ENCODE assay signal across 12 mouse cellular contexts in the genomic region with DNA sequence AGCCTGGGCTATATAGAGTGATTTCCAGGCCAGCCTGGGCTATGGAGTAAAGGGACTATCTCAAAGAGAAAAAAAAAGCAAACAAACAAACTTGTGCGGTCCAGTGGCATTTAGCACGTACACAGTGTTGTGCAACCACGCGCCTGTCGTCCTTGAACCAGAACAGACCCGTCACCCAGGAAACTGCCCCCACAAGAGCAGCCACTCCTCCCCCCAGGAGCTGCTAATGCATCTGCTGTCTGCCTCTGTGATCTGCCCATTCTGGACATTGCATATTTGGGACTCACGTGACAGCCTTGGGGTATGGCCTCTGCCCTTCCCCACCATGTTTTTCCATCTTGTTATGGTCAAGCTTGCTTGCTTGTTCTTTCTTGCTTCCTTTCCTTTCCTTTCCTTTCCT. TPM values are rescaled to one million over a fixed set of nuclear protein-coding genes. Genes with fewer than 3 reads are reported as not detected.
DNase-seq lines count a peak whose midpoint lies in the region; ATAC-seq and TF ChIP-seq lines count a peak whose summit lies in the region.
"Had no signal": no experiment of that assay in that cellular context is flagged by ENCODE, and none has a peak within 500 bp of the region (broad histone marks: within the 10 kb centered on the region; RNA-seq: fewer than 3 reads in every experiment).

No protein-coding gene starts in this region.

- no peak for TF ChIP-seq CTCF in CH12.LX (conservative IDR thresholded peaks at IDR 0.05 in 1 of 2, IDR thresholded peaks at IDR 0.05 in 1 of 2; ENCODE audit: low read depth in 2 of 2, low read length in 2 of 2)
- TF ChIP-seq CTCF in midbrain, postnatal 0 days (IDR thresholded peaks at IDR 0.05), result no peak

- TF ChIP-seq RAD21 in CH12.LX (IDR thresholded peaks at IDR 0.05; ENCODE audit: low read depth, low read length), result no peak

- peak; percentile 65 for ATAC-seq in granulocyte monocyte progenitor cell, adult 5-6 weeks (replicated peaks; ENCODE audit: poor library complexity, severe bottlenecking)
- no peak for ATAC-seq in midbrain, postnatal 0 days (ENCODE audit: low FRiP score)

- TF ChIP-seq POLR2A in CH12.LX (IDR thresholded peaks at IDR 0.05; ENCODE audit: low read depth, low read length), result no peak

- H3K36me3 ChIP-seq in CH12.LX (replicated peaks in 1 of 2; ENCODE audit: control insufficient read depth in 1 of 2, insufficient read depth in 1 of 2, low read length in 1 of 2), result peaks cover 0 to 8% of the 10 kb centered on the region in 2 experiments
- H3K36me3 ChIP-seq in midbrain, postnatal 0 days (ENCODE audit: insufficient read depth, low read length), result no peaks in the 10 kb centered on the region
- H3K36me3 ChIP-seq: forebrain, embryonic 10.5 days; neural tube, embryonic 15.5 days had no signal

- no peaks in the 10 kb centered on the region for H3K27me3 ChIP-seq in CH12.LX (replicated peaks)
- no peaks in the 10 kb centered on the region for H3K27me3 ChIP-seq in midbrain, postnatal 0 days (ENCODE audit: insufficient read depth, low read length)
- H3K27me3 ChIP-seq: neural tube, embryonic 15.5 days had no signal

- in situ Hi-C loops in CH12.LX (cut with MboI; ENCODE audit: low pct_ligation_motif_present, low pct_unique_long_range_greater_than_20kb, low sequenced_read_pairs), result no loop called here

- 63% methylated on average over 7 of the region's 7 CpGs for WGBS in midbrain, postnatal 0 days

- no peak overlapping the region for H3K4me3 ChIP-seq in CH12.LX (replicated peaks in 1 of 3; ENCODE audit: low read depth in 2 of 3, low read length in 2 of 3, poor library complexity in 1 of 3)
- H3K4me3 ChIP-seq in midbrain, postnatal 0 days (ENCODE audit: low read depth, low read length), result no peak overlapping the region
- H3K4me3 ChIP-seq: forebrain, embryonic 10.5 days; neural tube, embryonic 15.5 days had no signal

- peak; percentile 81 for DNase-seq in adrenal gland, adult 2 months
- no peak for DNase-seq in adrenal gland, postnatal 4 days (ENCODE audit: low spot score in 2 of 2)
- no peak for DNase-seq in CH12.LX (ENCODE audit: extremely low read depth)
- DNase-seq in lung, postnatal 36 days, result peak; percentile 75
- DNase-seq in right cerebral cortex, adult 18-20 months, result no peak
- DNase-seq in frontal cortex, postnatal 25 days (ENCODE audit: low spot score in 2 of 2), result no peak
- no peak for DNase-seq in midbrain, postnatal 0 days (ENCODE audit: low spot score)
- DNase-seq: heart, postnatal 4 days; thymus, adult 18-20 months had no signal

- peaks cover 63 to 82% of the 10 kb centered on the region in 2 experiments for H3K4me1 ChIP-seq in CH12.LX (ENCODE audit: control insufficient read depth in 1 of 2, insufficient read depth in 2 of 2)
- H3K4me1 ChIP-seq in midbrain, postnatal 0 days (ENCODE audit: insufficient read depth, low read length), result peaks cover 21% of the 10 kb centered on the region; the same call in 1 of the 2 replicates

- H3K9ac ChIP-seq in CH12.LX (ENCODE audit: insufficient read depth, low read depth), result no peak overlapping the region
- H3K9ac ChIP-seq in midbrain, postnatal 0 days (replicated peaks; ENCODE audit: low read length, poor library complexity, severe bottlenecking), result no peak overlapping the region
- H3K9ac ChIP-seq: neural tube, embryonic 15.5 days had no signal

- dilution Hi-C loops in CH12.LX (cut with MboI; ENCODE audit: extremely low pct_ligation_motif_present, extremely low pct_unique_long_range_greater_than_20kb, low sequenced_read_pairs), result no loop called here

- H3K79me2 ChIP-seq in CH12.LX (replicated peaks; ENCODE audit: control insufficient read depth, extremely low read depth, insufficient read depth, poor library complexity, severe bottlenecking), result peaks cover 37% of the 10 kb centered on the region

- no peak overlapping the region for H3K4me2 ChIP-seq in CH12.LX (ENCODE audit: insufficient read depth, low read depth, poor library complexity, severe bottlenecking)
- no peak overlapping the region for H3K4me2 ChIP-seq in midbrain, postnatal 0 days (ENCODE audit: low read depth, low read length, poor library complexity, severe bottlenecking)
- H3K4me2 ChIP-seq: neural tube, embryonic 15.5 days had no signal

- no peak overlapping the region for H3K27ac ChIP-seq in CH12.LX (ENCODE audit: insufficient read depth, low read depth)
- no peak overlapping the region for H3K27ac ChIP-seq in midbrain, postnatal 0 days (ENCODE audit: low read depth, low read length)
- H3K27ac ChIP-seq: neural tube, embryonic 15.5 days had no signal

- H3K9me3 ChIP-seq in CH12.LX (replicated peaks; ENCODE audit: low read length), result no peaks in the 10 kb centered on the region
- H3K9me3 ChIP-seq in midbrain, postnatal 0 days (ENCODE audit: low read length), result no peaks in the 10 kb centered on the region
- H3K9me3 ChIP-seq: forebrain, embryonic 10.5 days; neural tube, embryonic 15.5 days had no signal

- no peak for TF ChIP-seq EP300 in CH12.LX (IDR thresholded peaks at IDR 0.05; ENCODE audit: low read length)

TF ChIP-seq in CH12.LX, 34 proteins besides CTCF, POLR2A, EP300 and RAD21:
- TF ChIP-seq ETS1 (conservative IDR thresholded peaks at IDR 0.05; ENCODE audit: low read depth, low read length) (no peak), BHLHE40 (IDR thresholded peaks at IDR 0.05; ENCODE audit: low read depth, low read length) (peak; percentile 56)

RNA-seq across cellular contexts. Expression of a gene that starts 59.9 kb away (rescaled TPM):
- 1 to 10 TPM; 3.8 to 5.7 TPM for total RNA-seq in adrenal gland, adult 2 months (2021)
- 7.8 and 8.7 TPM in 2 replicates for polyA plus RNA-seq in adrenal gland, adult 2 months (2012; rRNA removed)
- total RNA-seq in adrenal gland, postnatal 4 days (2021), result 10 to 100 TPM; 36.6 to 39.3 TPM
- 61.2 and 68.4 TPM in 2 replicates for total RNA-seq in CH12.LX (2012; rRNA removed)
- 50.0 TPM in 2 replicates for total RNA-seq in CH12.LX (2014; rRNA removed)
- 127 and 129 TPM in 2 replicates for polyA plus RNA-seq in CH12.LX (2012; ENCODE audit: insufficient read length, low read depth)
- 54.6 and 81.8 TPM in 2 replicates for total RNA-seq in granulocyte monocyte progenitor cell, adult 5-6 weeks (2014; fragmentation: Nextera tagmentation)
- total RNA-seq in granulocyte monocyte progenitor cell, adult 5-6 weeks (2017), result 42.4 and 47.6 TPM in 2 replicates
- 5.8 and 18.1 TPM in 2 replicates for total RNA-seq in midbrain, postnatal 0 days (2014; rRNA removed)
- polyA plus RNA-seq in midbrain, postnatal 0 days (2015; fragmentation: Nextera tagmentation; extraction: Ambion mirVana), result 8.4 and 11.3 TPM in 2 replicates

Comparison
In these comparisons a context has a peak if more than half of its experiments do, and no peak if none do; other contexts are left out.
1. DNase-seq: peak in adrenal gland, adult 2 months (single experiment) and lung, postnatal 36 days (single experiment); none in adrenal gland, postnatal 4 days (0 of 2), CH12.LX (single experiment), right cerebral cortex, adult 18-20 months (single experiment), frontal cortex, postnatal 25 days (0 of 2) and midbrain, postnatal 0 days (single experiment).